Comparison of ENCODE assay signal across 32 mouse cellular contexts in the genomic region with DNA sequence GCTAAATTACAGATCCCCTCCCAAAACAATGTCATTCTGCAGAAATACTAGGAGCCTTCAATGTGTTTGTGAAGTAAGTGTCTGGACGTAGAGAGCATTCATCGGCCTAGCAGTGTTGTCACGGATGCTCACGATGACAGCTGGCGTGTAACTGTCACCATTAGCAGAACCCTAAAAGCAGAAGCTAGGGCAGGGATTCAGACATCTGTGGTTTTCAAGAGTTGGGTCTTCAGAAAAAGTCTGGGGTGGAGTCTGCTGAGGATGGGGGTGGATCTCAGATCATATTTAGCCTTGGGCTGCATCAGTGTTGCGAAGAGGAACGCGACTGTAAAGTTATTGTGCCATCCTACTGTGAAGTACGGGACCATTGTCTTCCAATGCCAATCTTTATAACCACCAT.
DNase-seq lines count a peak whose midpoint lies in the region; ATAC-seq and TF ChIP-seq lines count a peak whose summit lies in the region.
"Had no signal": no experiment of that assay in that cellular context is flagged by ENCODE, and none has a peak within 500 bp of the region (broad histone marks: within the 10 kb centered on the region; RNA-seq: fewer than 3 reads in every experiment).

No protein-coding gene starts in this region.

- no peak for TF ChIP-seq EP300 in MEL (IDR thresholded peaks at IDR 0.05; ENCODE audit: low read depth in 1 of 2, low read length in 2 of 2)

- no peaks in the 10 kb centered on the region for H3K9me3 ChIP-seq in MEL (replicated peaks; ENCODE audit: insufficient read depth, low read length)
- no peaks in the 10 kb centered on the region for H3K9me3 ChIP-seq in hindbrain, embryonic 10.5 days
- H3K9me3 ChIP-seq: embryonic facial prominence, embryonic 10.5 days; embryonic facial prominence, embryonic 15.5 days; forebrain, embryonic 13.5 days; heart, embryonic 12.5 days; hindbrain, embryonic 15.5 days; kidney, embryonic 15.5 days; limb, embryonic 13.5 days; liver, embryonic 12.5 days; neural tube, embryonic 12.5 days had no signal

- no peak overlapping the region for H3K4me3 ChIP-seq in MEL (ENCODE audit: control insufficient read depth in 1 of 2, insufficient read depth in 1 of 2, low read depth in 2 of 2, low read length in 2 of 2)
- no peak overlapping the region for H3K4me3 ChIP-seq in hindbrain, embryonic 10.5 days
- H3K4me3 ChIP-seq: embryonic facial prominence, embryonic 10.5 days; embryonic facial prominence, embryonic 15.5 days; forebrain, embryonic 13.5 days; heart, adult 2 months; heart, embryonic 12.5 days; hindbrain, embryonic 15.5 days; kidney, embryonic 15.5 days; left cerebral cortex, adult 2 months; limb, embryonic 13.5 days; liver, embryonic 12.5 days; myocyte; neural tube, embryonic 12.5 days had no signal

- no peaks in the 10 kb centered on the region for H3K27me3 ChIP-seq in MEL (ENCODE audit: control insufficient read depth in 1 of 2, insufficient read depth in 2 of 2, low read length in 2 of 2)
- H3K27me3 ChIP-seq in hindbrain, embryonic 10.5 days (ENCODE audit: insufficient read depth, poor library complexity, severe bottlenecking), result no peaks in the 10 kb centered on the region
- H3K27me3 ChIP-seq: embryonic facial prominence, embryonic 15.5 days; forebrain, embryonic 13.5 days; hindbrain, embryonic 15.5 days; limb, embryonic 13.5 days; liver, embryonic 12.5 days; neural tube, embryonic 12.5 days; Patski had no signal

- H3K27ac ChIP-seq in MEL (ENCODE audit: control insufficient read depth, low read depth, low read length), result no peak overlapping the region
- H3K27ac ChIP-seq in hindbrain, embryonic 10.5 days, result no peak overlapping the region
- H3K27ac ChIP-seq: embryonic facial prominence, embryonic 10.5 days; embryonic facial prominence, embryonic 15.5 days; forebrain, embryonic 13.5 days; heart, adult 2 months; hindbrain, embryonic 15.5 days; kidney, embryonic 15.5 days; left cerebral cortex, adult 2 months; limb, embryonic 13.5 days; liver, embryonic 12.5 days; neural tube, embryonic 12.5 days had no signal

- H3K79me2 ChIP-seq in MEL (ENCODE audit: control insufficient read depth, insufficient read depth, low read length, poor library complexity), result no peaks in the 10 kb centered on the region

- TF ChIP-seq RAD21 in MEL (IDR thresholded peaks at IDR 0.05; ENCODE audit: low read depth, low read length), result no peak

- WGBS in hindbrain, embryonic 10.5 days, result 92% methylated on average over 9 of the region's 9 CpGs

- peak; percentile 79 for ATAC-seq in megakaryocyte progenitor cell, adult 5-6 weeks (replicated peaks; ENCODE audit: poor library complexity)
- ATAC-seq: forebrain, embryonic 13.5 days; inflammation-experienced regulatory T-cells, adult 6 months; liver, embryonic 12.5 days; lung, postnatal 0 days; midbrain, embryonic 16.5 days; Patski had no signal

- H3K4me1 ChIP-seq in MEL (ENCODE audit: control insufficient read depth in 1 of 2, insufficient read depth in 2 of 2, low read length in 2 of 2), result no peaks in the 10 kb centered on the region
- H3K4me1 ChIP-seq in hindbrain, embryonic 10.5 days (replicated peaks), result no peaks in the 10 kb centered on the region
- H3K4me1 ChIP-seq: embryonic facial prominence, embryonic 10.5 days; embryonic facial prominence, embryonic 15.5 days; hindbrain, embryonic 15.5 days; kidney, embryonic 15.5 days; limb, embryonic 13.5 days; liver, embryonic 12.5 days; neural tube, embryonic 12.5 days had no signal

- no peak for TF ChIP-seq CTCF in MEL (IDR thresholded peaks at IDR 0.05 in 2 of 3, conservative IDR thresholded peaks at IDR 0.05 in 1 of 3; ENCODE audit: control insufficient read depth in 1 of 3, insufficient read depth in 1 of 3, low read depth in 2 of 3, low read length in 3 of 3, poor library complexity in 1 of 3, severe bottlenecking in 1 of 3)

- H3K9ac ChIP-seq in MEL (ENCODE audit: control insufficient read depth, low read depth, low read length, poor library complexity, severe bottlenecking), result no peak overlapping the region
- H3K9ac ChIP-seq: embryonic facial prominence, embryonic 15.5 days; forebrain, embryonic 13.5 days; heart, embryonic 12.5 days; hindbrain, embryonic 15.5 days; kidney, embryonic 15.5 days; limb, embryonic 13.5 days; liver, embryonic 12.5 days; neural tube, embryonic 12.5 days had no signal

- TF ChIP-seq POLR2A in MEL (IDR thresholded peaks at IDR 0.05; ENCODE audit: control insufficient read depth in 1 of 2, insufficient read depth in 1 of 2, low read depth in 1 of 2, low read length in 2 of 2, poor library complexity in 1 of 2), result no peak

- intact Hi-C loops in gastrocnemius, postnatal 36 days (cut with DNase I), result no loop called here

- peaks cover 0 to 5% of the 10 kb centered on the region in 2 experiments; a peak in 2 of 4 replicates for H3K36me3 ChIP-seq in MEL (ENCODE audit: control insufficient read depth in 1 of 2, insufficient read depth in 2 of 2, low read length in 2 of 2)
- no peaks in the 10 kb centered on the region for H3K36me3 ChIP-seq in hindbrain, embryonic 10.5 days
- H3K36me3 ChIP-seq: embryonic facial prominence, embryonic 10.5 days; embryonic facial prominence, embryonic 15.5 days; G1E; heart, embryonic 12.5 days; hindbrain, embryonic 15.5 days; kidney, embryonic 15.5 days; limb, embryonic 13.5 days; liver, embryonic 12.5 days; neural tube, embryonic 12.5 days had no signal

- DNase-seq in lung, postnatal 36 days, result peak; percentile 44
- no peak for DNase-seq in lung, postnatal 25 days (ENCODE audit: low spot score)
- peak; percentile 25 for DNase-seq in MEL (ENCODE audit: low read depth, low spot score)
- no peak for DNase-seq in right cerebral cortex, postnatal 14 days
- no peak for DNase-seq in gastrocnemius, postnatal 36 days
- no peak for DNase-seq in hindbrain, embryonic 10.5 days (ENCODE audit: low spot score)
- DNase-seq: adrenal gland, postnatal 10 days; cerebellum, adult 11-12 months; cerebellum, postnatal 10 days; gastrocnemius, postnatal 14 days; heart, adult 2 months; kidney, adult 18-20 months; kidney, postnatal 25 days; lung, adult 18-20 months; thymus, postnatal 36 days had no signal

TF ChIP-seq in MEL, 35 proteins besides CTCF, POLR2A, EP300 and RAD21:
- no peak for TF ChIP-seq ZMIZ1 (IDR thresholded peaks at IDR 0.05; ENCODE audit: low read depth, low read length)
- TF ChIP-seq NRF1 (IDR thresholded peaks at IDR 0.05; ENCODE audit: insufficient read depth, low read depth, low read length, poor library complexity, severe bottlenecking), result no peak
- TF ChIP-seq SIN3A (IDR thresholded peaks at IDR 0.05; ENCODE audit: low read length), result no peak
- no peak for TF ChIP-seq MAFK (IDR thresholded peaks at IDR 0.05; ENCODE audit: borderline replicate concordance, low read depth, low read length)
- no peak for TF ChIP-seq POLR2AphosphoS5 (IDR thresholded peaks at IDR 0.05; ENCODE audit: borderline replicate concordance, low read depth, low read length)
- no peak for TF ChIP-seq ELF1 (IDR thresholded peaks at IDR 0.05; ENCODE audit: low read depth, low read length)
- TF ChIP-seq MAZ (IDR thresholded peaks at IDR 0.05; ENCODE audit: low read depth, low read length), result no peak
- TF ChIP-seq USF1 (IDR thresholded peaks at IDR 0.05; ENCODE audit: low read depth, low read length), result no peak
- TF ChIP-seq POLR2AphosphoS2 (IDR thresholded peaks at IDR 0.05; ENCODE audit: low read length), result no peak
- TF ChIP-seq ZKSCAN1 (IDR thresholded peaks at IDR 0.05; ENCODE audit: low read depth, low read length), result no peak
- TF ChIP-seq TAL1 (IDR thresholded peaks at IDR 0.05; ENCODE audit: low read length), result no peak
- no peak for TF ChIP-seq MAX (IDR thresholded peaks at IDR 0.05; ENCODE audit: low read length)
- TF ChIP-seq BHLHE40 (IDR thresholded peaks at IDR 0.05; ENCODE audit: borderline replicate concordance, low read depth, low read length), result no peak
- no peak for TF ChIP-seq MYB (IDR thresholded peaks at IDR 0.05; ENCODE audit: low read depth, low read length)
- no peak for TF ChIP-seq JUND (IDR thresholded peaks at IDR 0.05; ENCODE audit: low read depth, low read length)
- no peak for TF ChIP-seq ZC3H11A (IDR thresholded peaks at IDR 0.05; ENCODE audit: low read depth, low read length)
- no peak for TF ChIP-seq HCFC1 (IDR thresholded peaks at IDR 0.05; ENCODE audit: low read depth, low read length)
- no peak for TF ChIP-seq USF2 (IDR thresholded peaks at IDR 0.05; ENCODE audit: borderline replicate concordance in 1 of 2, insufficient read depth in 1 of 2, low read depth in 1 of 2, low read length in 2 of 2)

Comparison
In these comparisons a context has a peak if more than half of its experiments do, and no peak if none do; other contexts are left out.
1. DNase-seq: peak in lung, postnatal 36 days (single experiment) and MEL (single experiment); none in lung, postnatal 25 days (single experiment), right cerebral cortex, postnatal 14 days (single experiment), gastrocnemius, postnatal 36 days (0 of 2) and hindbrain, embryonic 10.5 days (single experiment).